ENCODE assay signal across 20 mouse cellular contexts in the genomic region with DNA sequence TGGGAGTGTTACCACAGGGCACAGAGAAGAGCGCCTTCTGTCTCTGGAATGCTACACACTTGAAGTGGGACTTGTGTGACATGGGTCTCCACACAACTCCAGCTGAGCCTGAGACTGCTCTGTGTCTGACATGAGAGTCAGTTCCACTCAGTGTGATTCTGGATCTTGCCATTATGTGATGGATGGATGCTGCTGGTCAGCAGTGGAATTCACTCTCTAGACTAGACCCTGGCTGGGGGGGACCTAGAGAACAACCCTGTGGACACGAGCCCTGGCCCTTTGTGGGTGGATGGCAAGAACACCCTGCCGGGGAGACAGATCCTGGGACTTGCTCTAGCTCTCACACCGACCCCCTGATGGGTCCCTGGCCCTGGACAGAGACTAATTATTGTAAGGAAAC. TPM values are rescaled to one million over a fixed set of nuclear protein-coding genes. Genes with fewer than 3 reads are reported as not detected.
A peak's percentile ranks its signal among the peaks of the same experiment; 100 is the strongest.
DNase-seq lines count a peak whose midpoint lies in the region; ATAC-seq and TF ChIP-seq lines count a peak whose summit lies in the region.
"Had no signal": no experiment of that assay in that cellular context is flagged by ENCODE, and none has a peak within 500 bp of the region (broad histone marks: within the 10 kb centered on the region; RNA-seq: fewer than 3 reads in every experiment).

No protein-coding gene starts in this region.

- no peak for DNase-seq in gastrocnemius, adult 2 months
- DNase-seq in gastrocnemius, postnatal 4 days (ENCODE audit: low spot score in 2 of 2), result no peak
- DNase-seq in lung, postnatal 0 days (ENCODE audit: low spot score), result no peak
- DNase-seq in lung, postnatal 25 days (ENCODE audit: low spot score), result no peak
- DNase-seq in neural tube, embryonic 10.5 days (ENCODE audit: extremely low spot score, low spot score), result no peak
- no peak for DNase-seq in hindbrain, postnatal 0 days (ENCODE audit: low spot score)
- DNase-seq: adrenal gland, postnatal 14 days; cerebellum, adult 18-20 months; forebrain, postnatal 0 days; gastrocnemius, postnatal 25 days; heart, adult 18-20 months had no signal

- no peak overlapping the region for H3K4me3 ChIP-seq in gastrocnemius, adult 2 months
- no peak overlapping the region for H3K4me3 ChIP-seq in lung, postnatal 0 days (ENCODE audit: low read depth, low read length)
- no peak overlapping the region for H3K4me3 ChIP-seq in neural tube, embryonic 13.5 days
- no peak overlapping the region for H3K4me3 ChIP-seq in hindbrain, postnatal 0 days (ENCODE audit: low read length)
- H3K4me3 ChIP-seq: forebrain, embryonic 13.5 days; heart, embryonic 10.5 days; heart, embryonic 15.5 days; hindbrain, embryonic 15.5 days had no signal

- peak; percentile 15; the same call in 1 of the 2 replicates for ATAC-seq in lung, postnatal 0 days
- ATAC-seq in neural tube, embryonic 13.5 days (ENCODE audit: low read depth), result 0 out of 2 replicates have a peak, but pooled peaks have one; percentile 27
- ATAC-seq in hindbrain, postnatal 0 days, result no peak
- ATAC-seq: activated CD4-positive, CD25-positive, alpha-beta regulatory T cell, adult 4 months; forebrain, embryonic 13.5 days; forebrain, postnatal 0 days; inflammation-experienced regulatory T-cells, adult 6 months; Patski had no signal

- H3K27ac ChIP-seq in gastrocnemius, adult 2 months, result peak overlapping the region; percentile 46
- H3K27ac ChIP-seq in lung, postnatal 0 days (ENCODE audit: low read length), result no peak overlapping the region
- no peak overlapping the region for H3K27ac ChIP-seq in neural tube, embryonic 13.5 days (replicated peaks)
- no peak overlapping the region for H3K27ac ChIP-seq in hindbrain, postnatal 0 days
- H3K27ac ChIP-seq: forebrain, embryonic 13.5 days; heart, embryonic 10.5 days; heart, embryonic 15.5 days; hindbrain, embryonic 15.5 days had no signal

- no peaks in the 10 kb centered on the region for H3K4me1 ChIP-seq in lung, postnatal 0 days (ENCODE audit: insufficient read depth, low read depth, low read length)
- H3K4me1 ChIP-seq in neural tube, embryonic 13.5 days (replicated peaks), result no peaks in the 10 kb centered on the region; the same call in 1 of the 2 replicates
- H3K4me1 ChIP-seq in hindbrain, postnatal 0 days (ENCODE audit: insufficient read depth, low read length), result no peaks in the 10 kb centered on the region
- H3K4me1 ChIP-seq: forebrain, embryonic 13.5 days; hindbrain, embryonic 15.5 days had no signal

- H3K36me3 ChIP-seq in lung, postnatal 0 days (ENCODE audit: insufficient read depth, low read length), result peaks cover 4% of the 10 kb centered on the region; the same call in 1 of the 2 replicates
- H3K36me3 ChIP-seq in neural tube, embryonic 13.5 days, result peaks cover 22% of the 10 kb centered on the region
- 0 out of 2 replicates have a peak, but pooled peaks cover under 1% of the 10 kb centered on the region for H3K36me3 ChIP-seq in hindbrain, postnatal 0 days (ENCODE audit: insufficient read depth, low read length)

- H3K27me3 ChIP-seq in lung, postnatal 0 days (replicated peaks; ENCODE audit: insufficient read depth, low read length), result no peaks in the 10 kb centered on the region
- no peaks in the 10 kb centered on the region for H3K27me3 ChIP-seq in neural tube, embryonic 13.5 days
- no peaks in the 10 kb centered on the region for H3K27me3 ChIP-seq in hindbrain, postnatal 0 days (ENCODE audit: insufficient read depth, low read length)
- H3K27me3 ChIP-seq: CH12.LX; forebrain, embryonic 13.5 days; heart, embryonic 15.5 days; hindbrain, embryonic 15.5 days; Patski had no signal

- no peak for TF ChIP-seq CTCF in gastrocnemius, adult 2 months (IDR thresholded peaks at IDR 0.05)
- no peak for TF ChIP-seq CTCF in lung, postnatal 0 days (IDR thresholded peaks at IDR 0.05)
- no peak for TF ChIP-seq CTCF in hindbrain, postnatal 0 days (IDR thresholded peaks at IDR 0.05; ENCODE audit: low read depth)

- H3K4me2 ChIP-seq in lung, postnatal 0 days (replicated peaks; ENCODE audit: low read depth, low read length), result no peak overlapping the region
- no peak overlapping the region for H3K4me2 ChIP-seq in neural tube, embryonic 13.5 days
- no peak overlapping the region for H3K4me2 ChIP-seq in hindbrain, postnatal 0 days (ENCODE audit: low read depth, low read length)
- H3K4me2 ChIP-seq: forebrain, embryonic 13.5 days; heart, embryonic 15.5 days; hindbrain, embryonic 15.5 days had no signal

- 75% methylated on average over 4 of the region's 4 CpGs for WGBS in lung, postnatal 0 days
- WGBS in neural tube, embryonic 13.5 days, result 86% methylated on average over 4 of the region's 4 CpGs
- 83% methylated on average over 4 of the region's 4 CpGs for WGBS in hindbrain, postnatal 0 days

- no peaks in the 10 kb centered on the region for H3K9me3 ChIP-seq in lung, postnatal 0 days (ENCODE audit: low read length)
- H3K9me3 ChIP-seq in neural tube, embryonic 13.5 days, result no peaks in the 10 kb centered on the region
- H3K9me3 ChIP-seq in hindbrain, postnatal 0 days (ENCODE audit: low read length), result no peaks in the 10 kb centered on the region
- H3K9me3 ChIP-seq: forebrain, embryonic 13.5 days; heart, embryonic 10.5 days; heart, embryonic 15.5 days; hindbrain, embryonic 15.5 days had no signal

- intact Hi-C loops in gastrocnemius, adult 2 months (cut with DNase I), result loop anchor here (5.0 kb wide), 1 partner anchor 57 kb away; a partner anchor contains a TSS

- H3K9ac ChIP-seq in lung, postnatal 0 days (replicated peaks; ENCODE audit: low read depth), result no peak overlapping the region
- no peak overlapping the region for H3K9ac ChIP-seq in neural tube, embryonic 13.5 days
- no peak overlapping the region for H3K9ac ChIP-seq in hindbrain, postnatal 0 days (replicated peaks; ENCODE audit: low read length)
- H3K9ac ChIP-seq: forebrain, embryonic 13.5 days; forebrain, postnatal 0 days; heart, embryonic 15.5 days; hindbrain, embryonic 15.5 days had no signal

- TF ChIP-seq EP300 in lung, postnatal 0 days (IDR thresholded peaks at IDR 0.05), result no peak

RNA-seq across cellular contexts. Expression of a gene that starts 56.5 kb away (rescaled TPM):
- 100 to 1,000 TPM in 1 of 2 experiments, 10 to 100 TPM in 1; 95.4 to 108 TPM for total RNA-seq in gastrocnemius, adult 2 months (2021)
- total RNA-seq in gastrocnemius, postnatal 4 days (2021), result 100 to 1,000 TPM; 222 to 236 TPM
- polyA plus RNA-seq in lung, postnatal 0 days (2015; fragmentation: Nextera tagmentation; extraction: Ambion mirVana), result 57.2 and 60.7 TPM in 2 replicates
- polyA plus RNA-seq in neural tube, embryonic 13.5 days (2015; fragmentation: Nextera tagmentation; extraction: Ambion mirVana), result 151 and 178 TPM in 2 replicates
- total RNA-seq in hindbrain, postnatal 0 days (2014; rRNA removed), result 160 and 163 TPM in 2 replicates
- polyA plus RNA-seq in hindbrain, postnatal 0 days (2015; fragmentation: Nextera tagmentation; extraction: Ambion mirVana), result 196 and 204 TPM in 2 replicates
